In genomic region chr1:86502221-86503048, GRCm38 (mm10) we compare ENCODE assay signal across 8 mouse cellular contexts. TPM values are rescaled to one million over a fixed set of nuclear protein-coding genes. Genes with fewer than 3 reads are reported as not detected.
DNase-seq lines count a peak whose midpoint lies in the region; ATAC-seq and TF ChIP-seq lines count a peak whose summit lies in the region.

No protein-coding gene starts in this region.

- no peaks in the 10 kb centered on the region for H3K27me3 ChIP-seq in lung, embryonic 15.5 days
- H3K27me3 ChIP-seq in limb, embryonic 11.5 days (ENCODE audit: control insufficient read depth, insufficient read depth, low read length) = no peaks in the 10 kb centered on the region
- H3K27me3 ChIP-seq in stomach, postnatal 0 days (ENCODE audit: control insufficient read depth, insufficient read depth, low read length) = no peaks in the 10 kb centered on the region

- no peak for TF ChIP-seq CTCF in lung, adult 2 months (IDR thresholded peaks at IDR 0.05; ENCODE audit: insufficient read depth, low read length)
- no peak for TF ChIP-seq CTCF in stomach, postnatal 0 days (IDR thresholded peaks at IDR 0.05; ENCODE audit: low read depth)

- H3K9ac ChIP-seq in lung, embryonic 15.5 days = peak overlapping the region; percentile 27
- H3K9ac ChIP-seq in limb, embryonic 11.5 days (ENCODE audit: low read length) = peak overlapping the region; percentile 91
- no peak overlapping the region for H3K9ac ChIP-seq in stomach, postnatal 0 days (ENCODE audit: low read length)

- no peak for ATAC-seq in lung, embryonic 15.5 days (ENCODE audit: borderline replicate concordance, extremely low read depth, low FRiP score, low TSS enrichment)
- no peak for ATAC-seq in limb, embryonic 11.5 days (ENCODE audit: insufficient number of reproducible peaks, low FRiP score, low TSS enrichment, low read depth)
- no peak for ATAC-seq in stomach, postnatal 0 days (ENCODE audit: low FRiP score, low TSS enrichment)

- intact Hi-C loops in left cerebral cortex, postnatal 36 days (cut with DNase I) = no loop called here
- intact Hi-C loops in gastrocnemius, postnatal 36 days (cut with DNase I) = loop anchor here (2.0 kb wide), 1 partner anchor 30 kb away; no protein-coding TSS in a partner anchor

- no peak for TF ChIP-seq POLR2A in lung, adult 2 months (IDR thresholded peaks at IDR 0.05; ENCODE audit: borderline replicate concordance, extremely low read depth, low read depth, low read length)

- no peak for TF ChIP-seq EP300 in stomach, postnatal 0 days (optimal IDR thresholded peaks at IDR 0.05)

- H3K27ac ChIP-seq in lung, embryonic 15.5 days = peak overlapping the region; percentile 99
- peak overlapping the region; percentile 100 for H3K27ac ChIP-seq in limb, embryonic 11.5 days (replicated peaks; ENCODE audit: low read depth, low read length)
- H3K27ac ChIP-seq in stomach, postnatal 0 days (replicated peaks) = peak overlapping the region; percentile 97

- H3K36me3 ChIP-seq in lung, embryonic 15.5 days = no peaks in the 10 kb centered on the region
- H3K36me3 ChIP-seq in limb, embryonic 11.5 days (ENCODE audit: control insufficient read depth, insufficient read depth, low read length) = no peaks in the 10 kb centered on the region
- H3K36me3 ChIP-seq in stomach, postnatal 0 days (ENCODE audit: control insufficient read depth, insufficient read depth, low read length) = no peaks in the 10 kb centered on the region

- WGBS in lung, embryonic 15.5 days = 25% methylated on average over 15 of the region's 17 CpGs
- WGBS in lung, adult 2 months = 40% methylated on average over 17 of the region's 17 CpGs
- WGBS in limb, embryonic 11.5 days = 13% methylated on average over 17 of the region's 17 CpGs
- WGBS in stomach, postnatal 0 days = 23% methylated on average over 14 of the region's 17 CpGs

- no peaks in the 10 kb centered on the region for H3K9me3 ChIP-seq in lung, embryonic 15.5 days
- H3K9me3 ChIP-seq in limb, embryonic 11.5 days (ENCODE audit: control insufficient read depth, low read length) = no peaks in the 10 kb centered on the region
- no peaks in the 10 kb centered on the region for H3K9me3 ChIP-seq in stomach, postnatal 0 days (ENCODE audit: control insufficient read depth, low read length)

- peak overlapping the region; percentile 85 for H3K4me2 ChIP-seq in lung, embryonic 15.5 days
- H3K4me2 ChIP-seq in limb, embryonic 11.5 days (ENCODE audit: low read depth, severe bottlenecking) = peak overlapping the region; percentile 22
- H3K4me2 ChIP-seq in stomach, postnatal 0 days (replicated peaks; ENCODE audit: low read depth) = peak overlapping the region; percentile 23; the same call in 1 of the 2 replicates

- peaks cover 77% of the 10 kb centered on the region for H3K4me1 ChIP-seq in lung, embryonic 15.5 days
- H3K4me1 ChIP-seq in lung, adult 2 months (ENCODE audit: control insufficient read depth, insufficient read depth, low read length) = peaks cover 27% of the 10 kb centered on the region
- H3K4me1 ChIP-seq in limb, embryonic 11.5 days (ENCODE audit: control insufficient read depth, insufficient read depth, low read length) = peaks cover 39% of the 10 kb centered on the region
- H3K4me1 ChIP-seq in stomach, postnatal 0 days (replicated peaks; ENCODE audit: control insufficient read depth, insufficient read depth) = peaks cover 30% of the 10 kb centered on the region

- H3K4me3 ChIP-seq in lung, embryonic 15.5 days = no peak overlapping the region
- H3K4me3 ChIP-seq in lung, adult 2 months (replicated peaks; ENCODE audit: extremely low read depth, low read depth, low read length) = no peak overlapping the region
- no peak overlapping the region; the same call in 1 of the 2 replicates for H3K4me3 ChIP-seq in limb, embryonic 11.5 days (ENCODE audit: low read depth, low read length)
- no peak overlapping the region for H3K4me3 ChIP-seq in stomach, postnatal 0 days (ENCODE audit: low read depth, low read length)

- DNase-seq in cerebellum, adult 9-10 months = peak; percentile 55
- DNase-seq in cerebellum, adult 11 months = no peak
- no peak for DNase-seq in lung, adult 2 months
- peak; percentile 64 for DNase-seq in limb, embryonic 11.5 days (ENCODE audit: low spot score)
- DNase-seq in stomach, postnatal 0 days (ENCODE audit: low spot score) = no peak
- DNase-seq in left cerebral cortex, postnatal 36 days (ENCODE audit: low spot score in 2 of 2) = no peak
- DNase-seq in gastrocnemius, postnatal 36 days = no peak

RNA-seq across cellular contexts. Expression of gene Ptma, which starts 24.1 kb away (rescaled TPM):
- 2,819 and 2,940 TPM in 2 replicates for polyA plus RNA-seq in lung, embryonic 15.5 days (2015; fragmentation: Nextera tagmentation; extraction: Ambion mirVana)
- 751 and 980 TPM in 2 replicates for polyA plus RNA-seq in lung, adult 2 months (2012; rRNA removed)
- 4,370 and 4,506 TPM in 2 replicates for polyA plus RNA-seq in limb, embryonic 11.5 days (2014; fragmentation: Nextera tagmentation; extraction: Ambion mirVana)
- 1,436 and 1,585 TPM in 2 replicates for polyA plus RNA-seq in stomach, postnatal 0 days (2015; fragmentation: Nextera tagmentation; extraction: Ambion mirVana)
- 100 to 1,000 TPM; 384 TPM for total RNA-seq in left cerebral cortex, postnatal 36 days (2021)
- total RNA-seq in gastrocnemius, postnatal 36 days (2021) = 10 to 100 TPM; 74.6 to 88.0 TPM

Comparison
In these comparisons a context has a peak if more than half of its experiments do, and no peak if none do; other contexts are left out.
1. DNase-seq: peak in cerebellum, adult 9-10 months (single experiment) and limb, embryonic 11.5 days (single experiment); none in cerebellum, adult 11 months (single experiment), lung, adult 2 months (single experiment), stomach, postnatal 0 days (single experiment), left cerebral cortex, postnatal 36 days (0 of 2) and gastrocnemius, postnatal 36 days (0 of 2).
2. H3K4me2 ChIP-seq: peak in every context shown above with its lines; median percentile 85 in lung, embryonic 15.5 days; 23 in stomach, postnatal 0 days; 22 in limb, embryonic 11.5 days.
3. Peak in every context shown above with its lines, with median percentiles within 50 percentile points of each other: H3K27ac ChIP-seq.